9 mouse cellular contexts compared by ENCODE assay signal in genomic region chr16:33751590-33751989, GRCm38 (mm10). TPM values are rescaled to one million over a fixed set of nuclear protein-coding genes. Genes with fewer than 3 reads are reported as not detected.
DNase-seq lines count a peak whose midpoint lies in the region; ATAC-seq and TF ChIP-seq lines count a peak whose summit lies in the region.
"Had no signal": no experiment of that assay in that cellular context is flagged by ENCODE, and none has a peak within 500 bp of the region (broad histone marks: within the 10 kb centered on the region; RNA-seq: fewer than 3 reads in every experiment).

No protein-coding gene starts in this region.

- no peak for TF ChIP-seq POLR2A in bone marrow macrophage, adult 2 months (IDR thresholded peaks at IDR 0.05; ENCODE audit: borderline replicate concordance, low read depth, low read length)
- peak; percentile 2; the same call in 1 of the 2 replicates for TF ChIP-seq POLR2A in spleen, adult 2 months (IDR thresholded peaks at IDR 0.05; ENCODE audit: low read depth, low read length)

- peak overlapping the region; percentile 79 for H3K27ac ChIP-seq in bone marrow macrophage, adult 2 months (ENCODE audit: insufficient read depth, low read depth, low read length)
- H3K27ac ChIP-seq in liver, embryonic 13.5 days: peak overlapping the region; percentile 63
- peak overlapping the region; percentile 95 for H3K27ac ChIP-seq in spleen, adult 2 months (ENCODE audit: insufficient read depth, low read length)
- H3K27ac ChIP-seq: midbrain, embryonic 12.5 days had no signal

- H3K4me1 ChIP-seq in bone marrow macrophage, adult 2 months (ENCODE audit: control insufficient read depth, insufficient read depth, low read length): peaks cover 13% of the 10 kb centered on the region
- H3K4me1 ChIP-seq in liver, embryonic 13.5 days (replicated peaks): peaks cover 28% of the 10 kb centered on the region
- peaks cover 11% of the 10 kb centered on the region for H3K4me1 ChIP-seq in spleen, adult 2 months (ENCODE audit: control insufficient read depth, insufficient read depth, insufficient read length)
- H3K4me1 ChIP-seq: midbrain, embryonic 12.5 days had no signal

- no peak for TF ChIP-seq CTCF in bone marrow macrophage, adult 2 months (IDR thresholded peaks at IDR 0.05; ENCODE audit: low read depth, low read length)
- TF ChIP-seq CTCF in spleen, adult 2 months (IDR thresholded peaks at IDR 0.05; ENCODE audit: extremely low read depth, insufficient read depth, insufficient read length, insufficient replicate concordance): no peak

- H3K36me3 ChIP-seq in liver, embryonic 13.5 days: peaks cover 15% of the 10 kb centered on the region
- H3K36me3 ChIP-seq in spleen, adult 2 months (ENCODE audit: control insufficient read depth, insufficient read depth, low read length): peaks cover 6% of the 10 kb centered on the region

- DNase-seq in CD8-positive naive resting alpha-beta T cell, adult 2 months (ENCODE audit: low read depth in 2 of 2, low spot score in 2 of 2): peak; percentile 56 to 59
- peak; percentile 60 for DNase-seq in liver, embryonic 13.5 days
- peak; percentile 82 to 93 for DNase-seq in spleen, adult 2 months (ENCODE audit: low read depth in 1 of 2, low spot score in 2 of 2)
- DNase-seq in cerebellum, adult 8-10 months: no peak
- no peak for DNase-seq in neural tube, embryonic 10.5 days (ENCODE audit: extremely low spot score, low spot score)
- no peak for DNase-seq in retina, embryonic 14.5 days (ENCODE audit: low spot score)
- no peak for DNase-seq in layer of hippocampus, postnatal 36 days

- H3K4me2 ChIP-seq in liver, embryonic 13.5 days: peak overlapping the region; percentile 65
- H3K4me2 ChIP-seq: midbrain, embryonic 12.5 days had no signal

- peak overlapping the region; percentile 23 for H3K4me3 ChIP-seq in bone marrow macrophage, adult 2 months (ENCODE audit: insufficient read depth, low read length)
- peak overlapping the region; percentile 42 for H3K4me3 ChIP-seq in liver, embryonic 13.5 days (replicated peaks)
- H3K4me3 ChIP-seq in spleen, adult 2 months (ENCODE audit: extremely low read depth, insufficient read depth, insufficient read length): peak overlapping the region; percentile 39; the same call in 1 of the 2 replicates
- H3K4me3 ChIP-seq: midbrain, embryonic 12.5 days had no signal

- 14% methylated on average over 12 of the region's 12 CpGs for WGBS in liver, embryonic 13.5 days (ENCODE audit: insufficient replicate concordance)
- WGBS in spleen, adult 2 months: 5% methylated on average over 12 of the region's 12 CpGs

- H3K9me3 ChIP-seq in liver, embryonic 13.5 days (replicated peaks): no peaks in the 10 kb centered on the region
- H3K9me3 ChIP-seq: midbrain, embryonic 12.5 days had no signal

- no peaks in the 10 kb centered on the region for H3K27me3 ChIP-seq in liver, embryonic 13.5 days
- no peaks in the 10 kb centered on the region for H3K27me3 ChIP-seq in spleen, adult 2 months (ENCODE audit: control insufficient read depth, insufficient read depth, low read length)
- H3K27me3 ChIP-seq: midbrain, embryonic 12.5 days had no signal

- H3K9ac ChIP-seq in liver, embryonic 13.5 days: peak overlapping the region; percentile 54
- H3K9ac ChIP-seq: midbrain, embryonic 12.5 days had no signal

- ATAC-seq in liver, embryonic 13.5 days (ENCODE audit: low read depth): peak; percentile 76

RNA-seq across cellular contexts. Expression of gene Muc13, which starts 42.2 kb away (rescaled TPM):
- polyA plus RNA-seq in bone marrow macrophage, adult 2 months (2012; ENCODE audit: insufficient read depth, insufficient read length, missing spikeins): not detected in 2 replicates
- polyA plus RNA-seq in liver, embryonic 13.5 days (2015; fragmentation: Nextera tagmentation; extraction: Ambion mirVana): 2.7 and 3.2 TPM in 2 replicates
- polyA plus RNA-seq in spleen, adult 2 months (2012; rRNA removed): 2.6 and 2.8 TPM in 2 replicates
- not detected for total RNA-seq in layer of hippocampus, postnatal 36 days (2021)

Comparison
In these comparisons a context has a peak if more than half of its experiments do, and no peak if none do; other contexts are left out.
1. DNase-seq: peak in CD8-positive naive resting alpha-beta T cell, adult 2 months (2 of 2), liver, embryonic 13.5 days (single experiment) and spleen, adult 2 months (2 of 2); none in cerebellum, adult 8-10 months (single experiment), neural tube, embryonic 10.5 days (single experiment), retina, embryonic 14.5 days (single experiment) and layer of hippocampus, postnatal 36 days (0 of 2).
2. Peak in every context shown above with its lines, with median percentiles within 50 percentile points of each other: H3K27ac ChIP-seq and H3K4me3 ChIP-seq.